Mouse (Mus musculus): Measurements from ENCODE around the gene Clec2i. TPM values are rescaled to one million over a fixed set of nuclear protein-coding genes. Genes with fewer than 3 reads are reported as not detected.
"Not testable (repeated sequence)": the region's sequence is repeated elsewhere in the genome, so short reads cannot be mapped to it uniquely, and the experiment has no call there.

Clec2i gene
- polyA plus RNA-seq, 2 experiments from 2014 or later, result 55.9 to 76.5 TPM

DNA sequence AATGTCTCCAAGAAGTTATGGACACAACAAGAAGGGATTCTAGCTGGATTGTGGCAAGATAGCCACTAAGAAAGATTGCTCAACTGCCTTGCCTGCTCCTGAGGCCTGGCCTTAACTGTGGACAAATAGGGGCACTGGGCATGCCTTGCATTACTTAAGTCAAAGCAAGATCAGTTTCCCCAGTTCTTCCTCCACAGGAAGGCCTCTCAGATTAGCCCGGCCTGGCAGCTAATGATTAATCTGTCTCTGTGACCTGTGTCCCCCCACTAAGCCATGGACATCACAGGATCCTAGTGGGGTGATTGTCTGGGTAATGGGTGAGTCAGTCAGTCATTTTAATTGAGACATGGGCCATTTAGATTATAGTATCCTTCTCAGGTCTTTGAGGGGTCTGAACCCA lies 31.9 kb upstream of the Clec2i start:
- no peak for ATAC-seq

- peak; percentile 91 for ATAC-seq
These were observed 31.1 kb upstream of the Clec2i start for GRCm38 (mm10) chr6:128856250-128856649.

- ATAC-seq, result no peak
These were observed 29.4 kb upstream of the Clec2i start for GRCm38 (mm10) chr6:128857976-128858375.

GRCm38 (mm10) chr6:128868861-128869260 lies 18.5 kb upstream of the Clec2i start:
- ATAC-seq, result no peak

- no peak for ATAC-seq
These were observed 15.3 kb upstream of the Clec2i start for GRCm38 (mm10) chr6:128871910-128872610.

DNA sequence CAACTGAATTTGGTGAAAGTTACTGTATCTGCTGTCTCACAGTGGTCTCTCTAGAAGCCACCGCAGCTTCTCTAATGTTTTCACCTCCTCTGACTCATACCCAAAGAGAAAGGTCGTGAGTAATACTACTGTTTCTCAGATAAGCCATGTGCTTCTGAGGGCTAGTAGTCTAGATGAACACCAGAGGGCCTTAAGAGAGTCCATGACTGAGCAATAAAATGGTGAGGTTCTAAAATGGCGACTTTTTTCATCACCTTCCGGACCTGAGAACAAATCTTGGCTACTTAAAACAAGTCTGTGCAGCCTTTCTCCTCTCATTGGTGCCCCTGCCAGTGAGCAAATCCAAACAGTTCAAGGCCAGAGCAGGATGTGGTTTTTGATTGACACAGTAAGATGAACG lies 1.4 kb downstream of the Clec2i start:
- ATAC-seq, result peak; percentile 78

DNA sequence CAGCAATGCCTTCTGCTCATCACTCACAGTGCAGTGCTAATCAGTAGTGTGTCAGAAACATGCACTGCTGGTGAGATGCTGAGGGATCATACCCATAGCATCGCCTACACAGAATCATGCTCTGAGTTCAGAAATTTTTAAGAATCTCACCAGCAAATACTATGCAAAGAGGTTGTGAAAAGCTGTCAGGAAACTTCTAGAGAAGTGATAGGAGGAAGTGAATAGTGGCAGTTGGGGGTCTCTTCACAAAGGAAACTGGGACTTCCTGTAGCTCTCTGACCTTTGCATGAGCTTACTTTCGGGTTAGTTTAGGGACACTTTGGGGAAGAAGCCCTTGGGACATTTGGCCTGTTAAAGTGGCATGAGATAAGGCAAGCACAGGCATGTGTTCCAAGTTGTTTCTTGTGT lies 3.6 kb downstream of the Clec2i start, which contains the start of gene BC035044:
Gene BC035044 (minus strand): TSS at position 179 of the 408 bp plus-strand sequence.
- ATAC-seq, result no peak

DNA sequence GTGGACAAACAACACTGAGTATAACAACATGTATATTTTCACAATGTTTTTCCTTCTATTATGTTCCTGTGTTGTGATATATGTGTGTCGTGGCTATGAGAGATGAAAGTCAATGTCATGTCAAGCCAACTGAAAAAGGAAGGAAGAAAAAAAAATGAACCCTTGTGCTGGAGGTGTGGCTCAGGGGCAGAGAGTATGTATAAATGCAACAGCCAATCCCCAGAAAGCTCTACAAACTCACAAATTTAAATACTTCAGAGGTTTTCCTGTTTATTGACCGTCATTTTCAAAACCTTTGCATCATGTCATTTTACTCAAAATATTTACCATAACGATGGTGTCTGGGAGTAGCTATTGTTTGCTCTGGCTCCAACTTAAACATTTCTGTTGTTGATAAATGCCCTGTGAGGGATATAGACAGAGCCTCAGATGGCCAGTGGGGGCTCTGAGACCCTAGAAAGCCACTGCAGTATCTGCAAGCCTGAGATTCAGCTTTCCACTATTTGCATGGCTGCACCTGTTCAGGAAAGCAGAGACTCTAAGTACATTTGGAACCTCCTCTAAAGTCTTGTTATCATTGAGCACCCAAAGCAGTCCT lies 8.1 kb downstream of the Clec2i start:
- no peak for ATAC-seq

DNA sequence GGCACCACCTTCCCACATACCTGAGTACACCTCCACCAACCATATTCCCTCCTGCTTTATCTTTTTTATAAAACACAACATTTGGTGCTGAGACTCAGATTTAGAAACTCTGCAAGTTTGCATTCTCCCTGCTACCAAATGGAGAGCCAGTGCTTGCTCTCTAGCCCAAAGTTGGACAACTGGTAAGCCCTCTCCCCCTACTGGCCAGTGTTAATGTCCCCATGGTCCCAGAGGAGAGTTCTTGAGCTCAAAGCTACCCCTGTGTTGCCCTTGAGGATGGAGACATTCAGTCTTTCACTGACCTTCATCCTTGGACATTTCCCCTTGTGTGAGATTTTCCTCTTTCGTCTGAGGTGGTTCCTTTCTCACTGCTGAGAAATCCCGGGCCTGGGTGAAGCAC lies 12.7 kb downstream of the Clec2i start:
- ATAC-seq, result no peak

DNA sequence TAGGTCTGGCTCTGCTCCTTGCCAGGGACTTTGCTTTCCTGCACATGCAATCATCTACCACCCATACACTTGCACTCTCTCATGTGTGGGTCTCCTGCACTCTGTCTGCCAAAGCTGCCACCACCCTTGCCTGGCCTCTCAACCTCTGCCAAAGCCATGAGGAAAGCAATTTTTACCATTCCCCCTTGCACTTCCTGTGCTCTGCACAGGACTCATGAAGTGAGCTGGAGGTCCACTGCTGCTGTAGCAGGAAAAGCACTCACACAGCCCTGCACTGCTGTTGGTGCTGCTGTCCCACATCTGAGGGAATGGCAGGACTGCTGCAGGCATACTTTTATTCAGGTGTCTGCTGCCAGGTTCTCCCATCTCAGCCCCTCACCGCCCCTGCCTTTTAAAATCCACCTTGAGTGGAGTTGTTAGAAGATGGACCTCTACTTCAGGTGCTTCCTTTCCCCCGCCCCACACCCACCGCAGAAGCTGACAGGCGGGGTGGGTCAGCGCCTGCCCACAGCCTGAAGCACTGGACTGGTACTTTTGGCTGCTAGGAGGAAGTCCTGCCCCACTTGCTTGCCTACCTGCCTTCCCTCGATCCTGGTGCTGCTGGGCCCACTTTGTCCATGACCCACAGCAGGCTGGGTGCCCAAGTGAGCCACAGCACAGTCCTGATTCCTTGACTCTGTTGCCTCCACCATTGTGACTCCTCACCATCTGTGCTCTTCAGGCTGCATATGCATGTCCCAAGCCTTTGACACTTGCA lies 13.6 kb downstream of the Clec2i start:
- not testable (repeated sequence) for ATAC-seq

GRCm38 (mm10) chr6:128913598-128914254 lies 26.3 kb downstream of the Clec2i start:
- no peak for ATAC-seq

DNA sequence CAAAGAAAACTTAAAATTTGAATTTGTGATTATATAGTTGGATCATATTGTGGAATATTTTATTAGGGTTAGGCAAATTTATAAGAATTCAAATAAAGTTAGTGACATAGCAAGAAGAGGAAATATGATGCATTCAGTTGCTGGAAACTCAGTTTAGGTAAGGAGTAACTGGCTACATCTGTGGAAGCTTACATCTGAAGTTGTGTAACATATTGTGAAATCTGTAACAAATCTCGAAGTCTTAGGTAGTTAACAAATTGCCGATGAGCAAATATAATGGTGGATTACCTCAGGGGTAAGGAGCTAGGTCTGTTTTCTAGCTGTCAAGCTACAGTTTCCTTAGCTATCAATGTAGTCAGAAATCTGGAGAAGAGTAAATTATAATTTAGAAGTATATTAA lies 29.9 kb downstream of the Clec2i start:
- no peak for ATAC-seq

DNA sequence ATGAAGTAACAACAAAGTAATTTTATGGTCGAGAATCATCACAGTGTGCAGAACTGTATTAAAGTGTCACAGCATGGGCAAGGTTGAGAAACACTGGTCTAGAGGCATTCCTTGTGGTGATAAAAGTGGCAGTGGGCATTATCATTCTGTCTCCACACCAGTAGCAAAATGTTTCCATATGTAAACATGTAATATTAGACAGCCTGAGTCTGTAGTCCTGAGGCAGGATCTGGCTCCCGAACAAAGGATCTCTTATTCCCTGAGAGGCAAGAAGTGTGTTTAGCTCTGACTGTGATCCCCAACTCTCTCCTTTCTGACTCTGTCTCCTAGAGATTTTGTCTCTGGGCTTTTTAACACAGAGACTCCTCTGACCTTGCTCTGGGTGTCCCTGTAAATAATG lies 45.7 kb downstream of the Clec2i start:
- no peak for ATAC-seq

- not testable (repeated sequence) for ATAC-seq
These were observed 46.7 kb downstream of the Clec2i start, which contains the start of gene Clec2g for GRCm38 (mm10) chr6:128934081-128934480. TSS of gene Clec2g (plus strand) at chr6:128934381.

- ATAC-seq, result not testable (repeated sequence)
These were observed 48.7 kb downstream of the Clec2i start for GRCm38 (mm10) chr6:128935889-128936665.

DNA sequence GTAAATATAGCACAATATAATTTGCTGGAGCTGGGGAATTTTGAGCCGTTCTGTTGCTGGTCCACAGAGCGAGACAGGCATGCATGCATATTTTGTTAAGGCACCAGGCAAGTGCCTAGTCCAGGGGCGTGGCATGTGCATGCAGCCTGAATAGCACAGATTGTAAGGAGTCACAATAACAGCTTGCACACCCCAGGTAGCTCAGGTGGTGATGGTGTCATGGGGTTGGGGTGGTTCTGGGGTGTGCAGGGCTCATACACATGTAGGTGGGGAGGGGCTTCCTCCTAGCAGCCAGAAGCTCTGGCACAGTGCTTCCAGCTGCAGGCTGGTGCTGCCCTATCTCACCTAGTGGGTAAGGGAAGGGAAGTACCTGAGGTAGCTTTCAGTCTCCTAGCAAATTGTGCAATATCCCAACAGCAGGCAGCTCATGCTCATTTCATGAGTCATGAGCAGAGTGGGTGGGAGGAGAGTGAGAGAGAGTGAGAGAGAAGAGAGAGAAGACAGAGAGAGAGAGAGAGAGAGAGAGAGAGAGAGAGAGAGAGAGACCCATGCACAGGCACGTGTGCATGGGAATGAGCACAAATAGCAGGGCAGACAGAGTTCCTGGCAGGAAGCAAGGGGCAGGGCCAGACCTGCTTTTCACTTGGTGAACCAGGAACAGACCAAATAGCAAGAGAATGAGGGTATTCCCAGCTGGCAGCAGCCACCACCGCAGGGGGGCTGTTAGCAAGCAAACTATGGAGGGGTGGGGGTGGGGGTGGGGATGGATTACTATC lies 54.4 kb downstream of the Clec2i start:
- no peak for ATAC-seq

DNA sequence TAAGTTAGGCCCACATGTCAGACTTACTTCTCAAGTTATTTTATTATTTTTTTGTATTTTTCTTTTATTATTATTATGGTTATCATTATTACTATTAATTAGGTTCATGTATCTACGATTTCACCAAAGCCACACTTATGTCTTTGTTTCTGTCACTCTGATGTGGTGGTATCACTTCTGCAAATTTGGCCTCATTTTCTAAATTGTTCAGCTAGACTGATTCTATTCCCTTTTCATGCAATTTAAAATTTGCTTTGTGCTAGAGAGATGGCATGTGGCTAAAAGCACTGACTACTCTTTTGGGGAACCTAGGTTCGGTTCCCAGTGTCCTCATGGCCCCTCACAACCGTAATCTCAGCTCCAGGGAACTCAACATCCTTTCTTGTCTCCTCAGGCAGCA lies 58.2 kb downstream of the Clec2i start:
- no peak for ATAC-seq

Data from activated CD4-positive, CD25-positive, alpha-beta regulatory T cell, adult 4 months (primary cell).